Mouse (Mus musculus) cerebellum, adult 2 months (tissue): ENCODE results near the gene Ncbp3. TPM values are rescaled to one million over a fixed set of nuclear protein-coding genes. Genes with fewer than 3 reads are reported as not detected.
A peak's percentile ranks its signal among the peaks of the same experiment; 100 is the strongest.

ENCODE experiments used
- DNase-seq, 2 experiments: peaks; one replicate each; pipeline ENCODE4 v3.0.0; 2021
- H3K27ac ChIP-seq: fragments of 200-500 bp; 2 replicates; pipeline ENCODE4 v1.5.1; 2012; ENCODE audit warnings: low read length, control low read depth, inconsistent platforms; ENCODE audit not compliant: insufficient read depth
- H3K27me3 ChIP-seq: fragments of 200-500 bp; 2 replicates; pipeline ENCODE4 v1.6.1; 2012; ENCODE audit warnings: inconsistent platforms, mild to moderate bottlenecking, low read length, moderate library complexity; ENCODE audit not compliant: control insufficient read depth, insufficient read depth
- H3K4me1 ChIP-seq: fragments of 200-500 bp; 2 replicates; pipeline ENCODE4 v1.6.1; 2011; ENCODE audit warnings: low read length; ENCODE audit not compliant: control insufficient read depth, insufficient read depth
- H3K4me3 ChIP-seq: fragments of 200-500 bp; replicated peaks from 2 replicates; pipeline ENCODE3; 2011; ENCODE audit warnings: mild to moderate bottlenecking, low read depth, low read length, control low read depth; ENCODE audit not compliant: insufficient read depth
- CTCF ChIP-seq: fragments of 200-500 bp; IDR thresholded peaks from 2 replicates; pipeline ENCODE4 v1.5.1; 2011; ENCODE audit warnings: low read depth, mild to moderate bottlenecking, control low read depth, low read length, moderate library complexity, borderline replicate concordance; ENCODE audit not compliant: insufficient read depth
- POLR2A ChIP-seq: fragments of 200-500 bp; IDR thresholded peaks from 2 replicates; pipeline ENCODE4 v1.6.1; 2011; ENCODE audit warnings: low read length, control low read depth, borderline replicate concordance; ENCODE audit not compliant: insufficient read depth
- WGBS: fragments of 180-500 bp; shearing (Covaris S2); methylation state at CpG from one replicate; pipeline ENCODE4 v1.1.7; 2018; 5-methylcytosine and 5-hydroxymethylcytosine counted together
- polyA plus RNA-seq: library from polyadenylated mRNA; depleted of rRNA; stranded (reverse); fragments of >200 nt; gene quantifications from 2 replicates; pipeline ENCODE4 v1.2.3, GENCODE M21; 2012

The Ncbp3 gene
- polyA plus RNA-seq, 1 experiment = 6.4 TPM

DNA sequence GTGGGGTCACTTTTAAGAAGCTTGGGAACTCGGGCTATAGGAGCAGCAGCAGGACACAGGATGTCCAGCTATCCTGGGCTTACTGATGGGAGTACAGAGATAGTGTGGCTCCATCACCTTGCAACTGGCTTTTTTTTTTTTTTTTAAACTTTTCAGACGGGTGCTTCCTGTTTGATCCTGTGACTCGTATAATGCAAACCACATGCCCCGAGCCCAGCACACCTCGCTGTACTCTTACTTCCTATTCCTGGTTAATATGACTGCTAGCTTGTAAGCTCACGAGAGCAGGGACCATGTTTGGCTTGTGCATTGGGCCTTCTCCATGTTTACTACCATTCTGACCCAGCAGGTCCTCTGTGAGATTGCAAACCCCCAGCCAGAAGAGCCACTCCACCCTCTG, 36.7 kb downstream of the Ncbp3 start:
- H3K27me3 ChIP-seq = no peaks in the 10 kb centered on the region
- H3K27ac ChIP-seq = no peak overlapping the region
- H3K4me3 ChIP-seq = no peak overlapping the region
- WGBS = 75% methylated on average over 6 of the region's 6 CpGs
- H3K4me1 ChIP-seq = peaks cover 2% of the 10 kb centered on the region; the same call in 1 of the 2 replicates
- TF ChIP-seq POLR2A = no peak
- no peak for DNase-seq

DNA sequence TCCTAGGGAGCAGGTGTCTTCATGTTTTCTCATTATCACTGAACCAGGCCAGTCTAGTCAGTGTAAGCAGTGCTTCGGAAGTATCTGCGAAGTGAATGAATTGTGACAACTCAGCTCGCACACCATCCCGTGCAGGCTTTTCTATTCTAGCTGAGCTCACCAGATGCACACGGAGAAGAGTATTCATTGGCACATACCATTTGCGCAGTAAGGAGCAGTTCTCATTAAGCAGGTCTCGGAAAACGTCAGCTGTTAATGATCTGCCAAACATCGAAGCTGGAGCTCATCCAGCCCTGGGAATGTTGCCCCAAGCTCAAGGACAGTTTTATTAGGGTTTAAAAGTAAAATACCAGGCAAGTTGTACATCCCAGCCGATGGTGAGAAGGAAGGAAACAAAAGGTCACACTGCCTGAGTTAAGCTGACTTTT, 37.2 kb downstream of the Ncbp3 start:
- Histone ChIP-seq H3K27me3 (no peaks in the 10 kb centered on the region), H3K4me3 (no peak overlapping the region), H3K4me1 (peaks cover 2% of the 10 kb centered on the region; the same call in 1 of the 2 replicates), H3K27ac (no peak overlapping the region)
- 12% methylated on average over 10 of the region's 10 CpGs for WGBS
- DNase-seq = peak; percentile 19 to 23
- TF ChIP-seq CTCF = no peak
- no peak for TF ChIP-seq POLR2A

GRCm38 (mm10) chr11:73085391-73085790, 37.8 kb downstream of the Ncbp3 start:
- Histone ChIP-seq H3K27me3 (no peaks in the 10 kb centered on the region), H3K4me3 (no peak overlapping the region), H3K4me1 (peaks cover 2% of the 10 kb centered on the region; the same call in 1 of the 2 replicates), H3K27ac (no peak overlapping the region)
- WGBS = 52% methylated on average over 7 of the region's 7 CpGs
- no peak for TF ChIP-seq CTCF
- TF ChIP-seq POLR2A = no peak
- DNase-seq = no peak

GRCm38 (mm10) chr11:73087700-73088480, 40.3 kb downstream of the Ncbp3 start:
- Histone ChIP-seq H3K27ac (no peak overlapping the region), H3K4me1 (peaks cover 2% of the 10 kb centered on the region; the same call in 1 of the 2 replicates), H3K4me3 (no peak overlapping the region), H3K27me3 (no peaks in the 10 kb centered on the region)
- no peak for TF ChIP-seq POLR2A
- no peak for DNase-seq
- WGBS = 70% methylated on average over 6 of the region's 6 CpGs

DNA sequence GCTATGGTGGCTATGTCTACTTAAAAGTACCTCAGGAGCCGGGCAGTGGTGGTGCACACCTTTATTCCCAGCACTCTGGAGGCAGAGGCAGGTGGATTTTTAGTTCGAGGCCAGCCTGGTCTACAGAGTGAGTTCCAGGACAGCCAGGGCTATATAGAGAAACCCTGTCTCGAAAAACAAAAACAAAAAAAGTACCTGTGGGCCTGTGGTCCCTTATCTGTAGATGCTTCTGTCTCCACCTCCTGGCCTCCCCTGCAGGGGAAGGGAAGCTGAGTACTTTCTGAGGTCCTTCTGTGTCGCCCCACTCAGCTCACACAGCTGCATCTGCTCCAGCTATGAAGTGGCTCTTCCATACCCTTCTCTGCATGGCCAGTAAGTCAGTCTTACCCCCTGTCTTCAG, 42.7 kb downstream of the Ncbp3 start, which contains the start of gene Itgae:
Gene Itgae, plus strand, starts transcription at position 301 of the 400 bp plus-strand sequence.
- Histone ChIP-seq H3K27ac (no peak within 1 kb of the TSS), H3K27me3 (no peaks in the 10 kb centered on the region), H3K4me1 (no peaks in the 10 kb centered on the region), H3K4me3 (no peak within 1 kb of the TSS)
- 89% methylated on average over 4 of the region's 4 CpGs for WGBS
- DNase-seq = no peak
- TF ChIP-seq POLR2A (no peak), CTCF (no peak)

GRCm38 (mm10) chr11:73090826-73091225, 43.2 kb downstream of the Ncbp3 start:
- H3K27me3 ChIP-seq = no peaks in the 10 kb centered on the region
- H3K4me3 ChIP-seq = no peak overlapping the region
- H3K27ac ChIP-seq = no peak overlapping the region
- no peak for DNase-seq
- TF ChIP-seq CTCF = no peak
- no peak for TF ChIP-seq POLR2A
- H3K4me1 ChIP-seq = no peaks in the 10 kb centered on the region
- WGBS = 89% methylated on average over 2 of the region's 2 CpGs

- DNase-seq = no peak
- H3K27me3 ChIP-seq = no peaks in the 10 kb centered on the region
- WGBS = 78% methylated on average over 4 of the region's 4 CpGs
- H3K4me3 ChIP-seq = no peak overlapping the region
- H3K4me1 ChIP-seq = no peaks in the 10 kb centered on the region
- TF ChIP-seq POLR2A (no peak), CTCF (no peak)
- H3K27ac ChIP-seq = no peak overlapping the region
Observed at GRCm38 (mm10) chr11:73092057-73092456, 44.5 kb downstream of the Ncbp3 start.

- TF ChIP-seq CTCF = no peak
- no peak for TF ChIP-seq POLR2A
- Histone ChIP-seq H3K4me3 (no peak overlapping the region), H3K4me1 (no peaks in the 10 kb centered on the region), H3K27me3 (no peaks in the 10 kb centered on the region), H3K27ac (no peak overlapping the region)
- 79% methylated on average over 7 of the region's 7 CpGs for WGBS
- no peak for DNase-seq
Observed at GRCm38 (mm10) chr11:73092877-73093276, 45.3 kb downstream of the Ncbp3 start.
